Mouse (Mus musculus): Measurements from ENCODE around the gene Ret.

Ret gene

DNA sequence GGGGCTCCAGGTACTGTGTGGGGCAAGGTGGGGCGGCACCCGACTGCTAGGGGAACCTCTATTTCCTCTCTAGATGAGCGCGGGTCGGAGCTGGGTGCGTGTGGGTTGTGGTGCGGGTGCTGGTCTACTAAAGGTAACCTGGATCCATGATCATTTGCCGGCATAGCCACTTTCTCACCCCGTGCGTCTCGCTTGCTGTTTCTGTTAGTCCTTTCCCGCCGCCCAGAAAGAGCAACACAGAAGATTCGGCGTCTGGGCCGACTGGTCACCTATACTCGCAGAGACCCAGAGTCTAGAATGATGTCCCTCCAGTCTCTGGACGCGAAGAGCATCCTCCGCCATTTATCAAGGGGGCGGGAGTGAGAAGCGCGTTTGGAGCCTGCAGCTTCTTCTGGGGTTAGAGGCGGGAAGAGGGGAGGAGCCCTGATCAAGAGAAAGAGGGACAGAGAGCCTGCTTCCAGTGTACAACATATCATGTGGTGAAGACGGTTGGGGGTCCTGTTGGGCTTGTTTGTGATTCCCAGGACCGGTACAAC is at the start of gene Ret:
Gene Ret, minus strand, starts transcription at position 279 of the 536 bp plus-strand sequence.
- no peak for ATAC-seq (ENCODE audit: insufficient number of reproducible peaks, low FRiP score, low TSS enrichment)

DNA sequence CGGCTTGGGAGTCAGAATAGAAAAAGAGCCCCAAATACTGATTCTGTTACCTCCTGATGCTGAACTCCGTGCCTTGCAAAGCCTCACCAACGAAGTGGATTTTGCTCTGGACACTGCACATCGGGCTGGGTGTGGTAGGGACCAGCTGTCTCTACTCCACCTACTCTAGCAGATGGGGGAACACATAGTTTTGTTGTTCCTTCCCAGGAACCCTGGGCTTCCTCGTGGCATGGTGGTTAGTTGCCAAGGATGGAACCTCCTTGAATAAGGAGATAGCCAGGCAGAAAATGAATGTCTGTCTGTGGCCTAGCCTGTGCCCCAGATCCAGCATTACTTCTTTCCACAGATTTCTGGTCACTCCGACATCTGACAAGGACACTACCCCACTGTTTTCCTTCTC is 49.6 kb upstream of the Ret start:
- ATAC-seq (ENCODE audit: insufficient number of reproducible peaks, low FRiP score, low TSS enrichment) = no peak

DNA sequence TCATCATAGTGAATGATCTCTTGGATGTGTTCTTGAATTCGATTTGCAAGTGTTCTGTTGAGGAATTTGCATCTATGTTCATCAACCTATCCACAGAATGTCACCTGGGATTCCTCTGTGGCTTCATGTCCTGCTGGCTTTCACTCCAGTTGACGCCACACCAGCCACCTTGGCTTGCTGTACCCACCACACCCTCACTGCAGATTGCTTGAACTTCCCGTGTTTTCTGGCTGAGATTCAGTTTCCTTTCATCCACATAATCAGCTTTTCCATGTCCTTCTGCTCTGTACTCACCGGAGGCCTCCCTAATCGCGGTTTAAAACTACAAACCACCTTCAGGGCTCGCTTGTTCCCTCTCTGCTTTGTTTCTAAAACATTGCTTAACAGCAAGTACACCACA is 46.6 kb upstream of the Ret start:
- ATAC-seq (ENCODE audit: insufficient number of reproducible peaks, low FRiP score, low TSS enrichment) = no peak

DNA sequence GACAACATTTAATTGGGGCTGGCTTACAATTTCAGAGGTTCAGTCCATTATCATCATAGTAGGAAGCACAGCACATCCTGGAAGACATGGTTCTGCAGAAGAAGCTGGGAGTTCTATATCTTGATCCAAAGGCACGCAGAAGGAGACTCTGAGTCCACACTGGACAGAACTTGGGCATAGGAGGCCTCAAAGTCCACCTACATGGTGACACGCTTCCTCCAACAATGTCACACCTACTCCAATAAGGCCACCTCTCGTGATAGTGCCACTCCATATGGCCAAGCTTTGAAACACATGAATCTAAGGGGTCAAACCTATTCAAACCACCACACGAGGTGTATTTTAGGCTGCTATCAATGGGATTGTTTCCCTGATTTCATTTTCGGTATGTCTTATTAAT is 45.4 kb upstream of the Ret start:
- ATAC-seq (ENCODE audit: insufficient number of reproducible peaks, low FRiP score, low TSS enrichment) = no peak

DNA sequence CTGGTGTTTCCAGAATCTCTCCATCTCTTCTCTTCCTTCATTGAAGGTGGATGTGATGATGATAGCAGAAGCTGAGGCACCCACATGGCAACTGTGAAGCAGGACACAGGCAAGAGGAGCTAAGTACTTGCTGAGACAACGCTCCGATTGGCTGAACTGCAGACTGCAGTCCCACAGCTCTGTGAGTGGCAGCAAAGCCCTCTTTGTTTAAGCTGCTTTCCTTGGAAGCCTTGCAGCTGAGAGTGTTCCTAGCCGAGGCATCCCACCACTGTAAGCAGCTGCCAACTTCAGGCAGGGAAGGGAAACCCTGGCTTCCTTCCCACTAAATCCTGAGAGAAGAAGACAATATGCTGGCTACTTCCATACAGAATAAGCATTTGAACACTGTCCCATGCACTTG is 28.6 kb upstream of the Ret start:
- no peak for ATAC-seq (ENCODE audit: insufficient number of reproducible peaks, low FRiP score, low TSS enrichment)

DNA sequence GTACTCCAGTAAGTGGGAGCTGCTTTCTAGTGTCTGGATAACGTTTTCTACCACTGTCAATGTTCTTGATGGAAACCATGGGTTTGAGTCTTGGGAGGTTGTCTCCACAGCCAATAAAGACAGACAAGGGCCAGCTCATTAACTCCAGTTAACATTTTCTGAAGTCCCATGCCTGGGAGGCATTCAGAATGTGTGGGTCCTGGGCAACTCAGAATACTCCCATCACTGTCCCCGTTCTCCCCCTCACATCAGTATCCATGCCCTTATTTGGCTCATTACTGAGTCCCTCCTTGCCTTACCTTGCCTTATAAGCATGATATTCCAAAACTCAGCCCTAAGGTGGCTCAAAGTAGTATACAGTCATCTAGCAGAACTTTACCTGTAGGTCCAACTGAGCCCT is 25.0 kb upstream of the Ret start:
- ATAC-seq (ENCODE audit: insufficient number of reproducible peaks, low FRiP score, low TSS enrichment) = no peak

DNA sequence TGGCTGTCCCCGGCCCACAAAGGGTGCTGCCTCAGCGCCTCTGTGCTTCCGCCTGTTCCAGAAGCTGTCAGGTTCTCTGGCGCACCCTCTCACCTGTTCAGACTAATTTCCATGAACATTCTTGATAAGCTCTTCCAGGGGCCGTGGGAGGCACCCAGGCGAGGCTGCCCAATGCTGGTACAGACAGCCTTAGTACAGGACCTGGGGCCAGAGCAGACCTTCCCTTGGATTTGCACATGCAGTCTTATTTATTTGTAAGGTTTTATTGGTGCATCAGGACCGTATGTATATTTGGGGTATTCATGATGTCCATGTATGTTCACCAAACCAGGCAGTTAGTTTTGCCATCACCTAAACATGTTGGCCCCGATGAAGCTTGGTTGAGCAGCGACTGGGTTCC is 18.2 kb upstream of the Ret start:
- no peak for ATAC-seq (ENCODE audit: insufficient number of reproducible peaks, low FRiP score, low TSS enrichment)

DNA sequence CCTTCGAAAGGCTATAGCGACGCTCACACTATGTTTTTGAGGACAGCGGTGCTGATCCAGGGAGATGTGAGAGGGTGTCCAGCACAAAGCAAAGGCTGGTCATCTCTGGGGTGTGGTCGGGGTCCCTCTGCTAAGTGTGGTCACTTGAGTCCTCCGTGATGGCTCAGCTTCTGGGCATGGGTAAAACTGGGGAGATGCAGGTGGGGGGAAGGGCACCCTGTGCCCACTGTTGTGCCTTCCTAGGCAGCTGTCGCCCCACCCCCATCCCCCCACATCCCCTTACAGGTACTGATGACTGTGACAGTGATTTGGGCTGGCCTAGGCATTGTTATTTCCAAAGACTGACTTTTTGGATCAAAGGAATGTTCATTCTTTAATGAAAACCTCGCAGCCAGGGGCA is 10.8 kb upstream of the Ret start:
- ATAC-seq (ENCODE audit: insufficient number of reproducible peaks, low FRiP score, low TSS enrichment) = no peak

DNA sequence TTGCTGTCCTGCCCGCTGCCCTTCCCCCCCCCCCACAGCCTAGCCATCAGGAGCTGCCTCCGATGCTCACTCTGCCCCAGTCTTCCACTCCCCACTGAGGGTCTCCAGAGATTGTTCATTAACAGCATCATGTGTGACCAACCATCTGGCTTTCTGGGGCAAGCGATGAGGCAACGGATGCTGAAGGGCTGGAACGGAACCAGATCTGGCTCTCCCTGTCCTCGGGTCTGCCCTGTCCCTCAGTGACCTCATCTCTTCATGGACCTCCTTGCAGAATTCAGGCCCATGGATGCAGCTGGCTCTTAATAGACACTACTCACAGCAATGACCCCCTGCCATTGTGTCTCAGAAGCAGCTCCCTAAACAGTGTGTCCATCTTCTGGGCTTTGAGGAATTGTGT is 8.9 kb upstream of the Ret start:
- ATAC-seq (ENCODE audit: insufficient number of reproducible peaks, low FRiP score, low TSS enrichment) = no peak

DNA sequence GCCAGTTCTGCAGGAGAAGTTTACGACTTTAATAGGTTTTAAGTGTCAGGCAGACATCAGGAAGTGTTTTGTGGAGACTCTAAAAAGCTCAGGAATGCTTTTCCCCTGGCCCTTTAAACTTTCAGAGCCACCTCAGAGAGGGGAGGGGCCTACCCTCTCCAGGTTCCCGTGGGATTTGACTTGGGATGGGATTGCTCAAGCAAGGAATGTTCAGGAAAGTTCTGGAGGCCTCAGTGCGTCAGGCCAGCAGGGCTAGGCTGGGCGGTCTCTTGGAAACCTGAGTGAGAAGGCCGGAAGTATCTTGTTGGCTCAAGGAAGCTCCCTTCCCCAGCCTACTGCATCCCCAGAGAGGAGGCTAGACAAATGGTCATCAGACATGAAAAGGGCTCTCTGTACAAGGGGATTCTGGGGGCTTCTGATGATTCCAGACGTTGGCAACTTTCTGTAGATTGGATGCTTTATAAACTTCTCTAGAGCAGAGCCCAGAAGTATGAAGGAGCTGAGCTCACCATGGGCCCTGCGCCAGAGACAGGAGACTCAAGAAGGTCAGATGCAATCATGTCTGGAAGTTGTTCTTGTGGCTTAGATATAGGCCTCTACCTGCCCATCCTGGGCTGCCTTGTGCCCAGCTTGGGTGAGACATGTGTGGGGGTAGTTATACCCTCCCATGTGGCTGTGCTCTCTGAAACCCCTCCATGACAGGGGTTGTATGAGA is 7.8 kb upstream of the Ret start:
- no peak for ATAC-seq (ENCODE audit: insufficient number of reproducible peaks, low FRiP score, low TSS enrichment)

DNA sequence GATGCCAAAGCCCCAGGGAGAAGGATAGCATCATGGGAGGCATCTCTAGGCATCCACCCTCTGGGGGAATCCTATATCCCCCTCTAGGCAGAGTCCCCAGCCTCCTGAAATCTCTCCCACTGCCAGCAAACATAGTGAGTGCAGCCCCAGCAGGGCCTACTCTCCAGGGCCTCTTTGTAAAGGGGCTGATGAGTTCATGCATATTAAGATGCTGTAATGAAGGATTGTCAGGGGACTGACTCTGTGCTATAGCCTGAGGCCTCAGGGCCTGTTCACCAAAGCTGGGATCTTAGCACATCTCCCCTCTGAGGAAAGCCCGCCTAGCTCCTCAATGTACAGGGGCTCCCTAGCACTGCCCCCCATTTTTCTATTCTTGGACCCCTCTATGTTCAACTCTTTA is 6.6 kb upstream of the Ret start:
- ATAC-seq (ENCODE audit: insufficient number of reproducible peaks, low FRiP score, low TSS enrichment) = no peak

DNA sequence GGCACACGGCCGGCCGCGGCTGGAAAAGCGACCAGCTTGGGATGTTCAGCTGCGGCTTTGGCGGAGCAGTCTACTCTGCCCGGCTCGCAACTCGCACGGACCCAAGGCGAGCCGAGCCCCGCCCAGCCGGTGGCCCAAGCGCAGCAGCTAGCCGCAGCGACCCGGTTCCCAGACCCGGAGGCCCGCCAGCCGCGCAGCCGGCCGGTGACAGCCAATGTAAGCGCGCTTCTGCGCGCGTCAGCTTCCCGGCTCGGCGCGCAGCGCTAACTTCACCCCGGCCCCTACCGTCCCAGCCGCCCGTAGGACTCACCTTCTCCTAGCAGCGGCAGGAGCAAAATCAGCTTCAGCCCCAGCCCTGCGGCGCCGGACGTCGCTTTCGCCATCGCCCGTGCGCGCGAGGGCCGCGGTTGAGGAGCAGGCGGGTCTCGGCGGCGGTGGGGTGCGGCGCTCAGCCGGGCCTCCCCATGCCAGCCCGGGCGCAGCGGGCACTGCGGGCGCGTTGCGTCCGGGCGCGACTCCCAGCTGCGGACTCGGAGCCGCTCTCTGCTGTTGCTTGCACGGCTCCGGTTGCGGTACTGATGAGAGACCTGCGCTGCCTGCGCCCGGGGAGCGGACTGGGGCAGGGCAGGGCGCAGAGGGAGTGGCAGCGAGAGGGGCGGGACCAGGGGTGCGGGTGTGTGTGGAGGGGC is 623 bp downstream of the Ret start:
- peak; percentile 56 for ATAC-seq (ENCODE audit: insufficient number of reproducible peaks, low FRiP score, low TSS enrichment)

DNA sequence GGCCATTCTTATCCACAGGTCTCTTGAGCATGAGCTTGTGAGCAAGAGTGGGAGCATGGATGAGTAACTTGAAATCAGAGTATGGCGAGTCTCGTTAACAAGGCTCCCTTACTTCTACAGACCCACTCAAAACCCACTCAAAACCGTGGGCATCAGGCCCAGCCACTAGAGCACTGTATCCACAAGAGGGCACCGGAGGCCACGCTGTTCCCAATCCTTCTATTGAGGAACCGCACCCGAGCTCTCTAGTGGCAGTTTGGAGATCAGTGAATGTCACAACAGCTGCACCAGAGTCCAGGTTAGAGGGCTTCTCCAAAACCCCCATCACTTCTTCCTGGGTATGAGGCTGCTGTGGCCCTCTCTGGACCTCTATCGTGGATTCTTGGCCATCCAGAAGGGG is 2.4 kb downstream of the Ret start:
- no peak for ATAC-seq (ENCODE audit: insufficient number of reproducible peaks, low FRiP score, low TSS enrichment)

DNA sequence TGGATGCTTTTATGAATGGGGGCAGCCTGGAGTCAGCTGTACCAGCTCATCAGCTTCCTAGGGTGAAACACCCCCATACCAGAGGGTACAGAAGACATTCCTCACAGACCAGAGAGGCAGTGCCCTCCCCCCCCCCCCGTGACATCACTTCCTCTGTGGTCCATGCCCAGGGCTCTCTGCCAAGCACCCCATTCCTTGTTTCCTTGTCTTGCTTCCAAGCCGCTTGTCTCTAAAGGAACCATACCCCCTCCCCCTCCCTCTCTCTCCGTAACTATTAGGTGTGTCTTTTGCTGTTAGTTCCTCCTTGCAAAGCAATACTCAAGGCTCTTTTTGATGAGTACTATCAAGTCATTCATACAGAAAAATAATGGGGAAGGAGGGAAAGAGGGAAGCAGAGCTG is 4.6 kb downstream of the Ret start:
- no peak for ATAC-seq (ENCODE audit: insufficient number of reproducible peaks, low FRiP score, low TSS enrichment)

DNA sequence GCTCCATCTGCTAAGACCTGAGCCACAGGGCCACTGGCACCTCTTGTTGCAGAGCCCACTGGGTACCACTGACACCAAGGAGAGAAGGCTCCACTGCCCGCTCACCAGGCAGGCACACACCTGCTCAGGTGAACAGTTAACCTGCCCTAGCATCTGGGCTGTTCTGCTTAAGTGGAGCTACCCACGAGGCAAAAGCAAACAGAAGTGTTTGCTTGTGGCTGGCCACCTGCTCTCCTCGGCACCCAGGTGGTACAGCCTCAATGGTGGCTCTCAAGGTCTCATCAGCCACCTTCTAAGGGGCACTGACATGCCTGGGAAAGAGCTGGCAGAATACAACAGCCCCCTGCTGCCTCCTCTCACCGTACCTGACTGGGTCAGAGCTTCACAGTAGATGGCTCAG is 5.3 kb downstream of the Ret start:
- no peak for ATAC-seq (ENCODE audit: insufficient number of reproducible peaks, low FRiP score, low TSS enrichment)

DNA sequence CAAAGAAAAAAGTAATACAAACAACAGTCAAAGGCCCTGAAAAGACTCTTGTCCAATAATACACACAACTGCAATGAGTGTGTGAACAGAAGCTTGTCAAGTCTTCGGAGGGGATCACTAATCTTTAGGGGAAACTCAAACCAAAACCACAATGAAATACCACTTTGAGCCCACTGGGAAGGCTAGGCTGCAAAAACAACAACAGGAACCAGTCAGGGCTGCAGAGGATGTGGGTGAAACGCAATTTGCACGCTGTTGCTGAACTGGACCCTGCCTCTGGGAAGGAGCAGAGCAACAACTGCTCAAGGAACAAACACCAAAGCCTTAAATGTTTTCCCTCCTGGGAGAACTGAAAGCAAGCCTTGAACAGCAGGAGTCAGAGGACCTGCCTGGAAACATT is 7.8 kb downstream of the Ret start:
- ATAC-seq (ENCODE audit: insufficient number of reproducible peaks, low FRiP score, low TSS enrichment) = no peak

DNA sequence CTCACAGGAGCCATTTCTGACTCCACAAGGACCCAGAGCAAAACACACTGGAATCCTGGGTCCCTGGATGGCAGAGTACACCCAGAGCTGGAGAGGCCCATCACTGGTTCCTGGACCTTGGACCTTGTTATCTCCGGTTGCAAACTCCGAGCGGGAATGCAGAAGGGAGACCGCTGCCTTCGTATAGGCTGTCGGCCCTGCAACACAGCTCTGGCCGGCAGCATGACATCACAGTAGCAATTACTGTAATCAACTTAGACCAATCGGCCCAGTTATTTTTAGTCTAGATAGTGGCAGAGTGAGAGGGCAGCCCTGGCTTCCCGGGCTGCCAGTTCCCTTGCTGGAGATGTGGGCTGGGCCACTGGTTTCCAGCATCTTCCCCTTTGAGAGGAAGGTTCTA is 8.9 kb downstream of the Ret start:
- ATAC-seq (ENCODE audit: insufficient number of reproducible peaks, low FRiP score, low TSS enrichment) = no peak

DNA sequence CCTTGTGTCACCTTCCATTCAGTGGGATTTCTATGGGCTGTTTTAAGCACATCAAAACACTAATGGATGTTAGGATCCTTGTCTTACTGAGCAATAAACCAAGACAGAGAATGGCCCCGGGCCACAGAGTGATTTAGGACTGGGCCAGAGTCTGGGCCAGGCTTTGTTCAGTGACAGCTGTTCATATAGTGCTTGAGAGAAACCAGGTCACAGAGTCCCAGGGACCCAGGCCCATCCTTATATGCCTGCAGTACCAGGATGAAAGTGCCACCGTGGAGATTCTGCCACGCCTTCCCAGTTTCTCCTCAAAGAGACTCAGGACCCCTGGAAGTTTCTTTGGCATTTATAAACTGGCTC is 10.3 kb downstream of the Ret start:
- no peak for ATAC-seq (ENCODE audit: insufficient number of reproducible peaks, low FRiP score, low TSS enrichment)

DNA sequence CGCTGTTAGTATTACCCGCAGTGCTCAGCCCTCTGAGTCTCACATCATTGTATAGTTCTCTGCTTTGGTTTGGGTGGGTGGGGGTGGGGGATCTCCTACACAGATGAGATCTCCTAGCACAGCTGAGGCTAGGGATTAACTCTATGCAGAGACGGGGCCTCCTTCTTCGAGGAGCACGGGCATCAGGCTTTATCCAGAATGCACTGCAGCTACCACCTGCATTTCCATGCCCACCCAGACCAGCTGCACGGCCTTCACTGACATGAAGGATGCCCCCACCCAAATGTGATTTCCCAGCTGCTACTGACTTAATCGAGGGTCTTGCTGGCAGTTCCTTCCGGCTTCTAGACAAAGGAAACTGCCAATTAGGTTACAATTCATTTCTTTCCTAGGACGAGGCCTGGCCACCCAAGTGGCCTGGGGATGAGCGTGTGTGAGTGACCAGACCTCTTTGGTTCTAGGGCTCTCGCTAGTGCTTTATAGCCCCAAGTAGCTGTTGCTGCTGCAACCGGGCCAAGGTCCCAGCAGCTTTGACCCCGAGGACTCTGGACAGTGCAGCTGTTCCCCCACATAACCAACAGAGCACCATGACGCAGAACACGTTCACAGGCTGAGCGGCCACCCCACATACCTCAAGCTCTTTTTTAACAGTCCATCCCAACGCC is 10.8 kb downstream of the Ret start:
- ATAC-seq (ENCODE audit: insufficient number of reproducible peaks, low FRiP score, low TSS enrichment) = no peak

DNA sequence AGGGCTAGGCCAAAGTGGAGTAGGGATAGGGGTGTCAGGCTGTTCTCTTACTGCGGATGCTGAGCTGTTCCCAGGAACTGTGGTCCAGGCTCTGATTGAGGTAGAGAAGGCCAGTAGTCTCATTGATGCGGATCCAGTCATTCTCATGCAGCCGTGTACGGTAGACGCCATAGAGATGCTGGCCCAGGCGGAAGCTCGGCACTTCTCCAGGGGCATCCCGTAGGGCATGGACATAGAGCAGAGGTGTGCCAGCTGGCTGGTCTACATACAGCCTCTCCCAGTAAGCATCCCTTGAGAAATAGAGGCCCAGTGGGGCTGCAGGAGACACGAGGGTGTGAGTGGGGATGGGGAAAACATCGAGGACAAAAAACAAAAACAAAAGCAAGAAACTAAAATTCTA is 13.4 kb downstream of the Ret start:
- ATAC-seq (ENCODE audit: insufficient number of reproducible peaks, low FRiP score, low TSS enrichment) = no peak

DNA sequence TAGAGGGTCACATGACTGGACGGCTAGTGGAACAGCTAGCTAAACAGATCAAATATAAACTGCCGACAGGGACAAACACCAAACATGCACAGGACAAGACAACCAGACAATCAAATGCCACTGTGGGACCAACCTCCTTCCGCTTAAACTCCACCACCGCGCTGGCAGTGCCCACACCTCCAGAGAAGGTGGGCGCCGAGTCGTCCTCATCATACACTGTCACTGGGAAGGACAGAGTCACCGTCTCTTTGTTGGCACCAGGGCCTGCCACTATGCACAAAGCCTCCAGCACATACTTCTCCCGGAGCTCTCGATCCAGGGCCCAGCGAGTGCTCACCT is 17.5 kb downstream of the Ret start:
- no peak for ATAC-seq (ENCODE audit: insufficient number of reproducible peaks, low FRiP score, low TSS enrichment)

Data from cerebellum, adult (tissue).